In the genomic region with DNA sequence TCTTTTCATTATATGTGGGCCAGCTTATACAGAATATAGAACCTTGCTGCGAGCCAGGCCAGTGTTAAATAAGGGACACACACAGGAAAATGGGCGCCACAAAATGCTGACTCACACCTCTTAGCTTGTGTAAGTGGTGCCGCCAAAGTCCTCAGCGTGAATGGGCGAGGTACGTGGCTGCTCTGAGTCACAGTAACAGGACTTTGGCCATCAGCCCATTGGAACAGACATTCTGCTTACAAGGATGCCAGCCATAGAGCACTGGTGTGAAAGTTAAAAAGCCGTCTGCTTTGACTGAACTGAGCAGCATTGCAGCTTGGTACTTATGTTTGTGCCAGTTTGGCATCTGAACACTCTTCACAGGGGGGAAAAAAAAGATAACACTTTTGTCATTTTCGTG, we compare ENCODE assay signal across 8 mouse cellular contexts.
DNase-seq lines count a peak whose midpoint lies in the region; ATAC-seq and TF ChIP-seq lines count a peak whose summit lies in the region.

No protein-coding gene starts in this region.

- no peaks in the 10 kb centered on the region for H3K9me3 ChIP-seq in forebrain, embryonic 15.5 days
- H3K9me3 ChIP-seq in forebrain, embryonic 10.5 days = no peaks in the 10 kb centered on the region
- H3K9me3 ChIP-seq in midbrain, postnatal 0 days (ENCODE audit: low read length) = no peaks in the 10 kb centered on the region

- no peaks in the 10 kb centered on the region for H3K27me3 ChIP-seq in forebrain, embryonic 15.5 days
- peaks cover 30% of the 10 kb centered on the region for H3K27me3 ChIP-seq in forebrain, embryonic 10.5 days (ENCODE audit: poor library complexity, severe bottlenecking)
- no peaks in the 10 kb centered on the region for H3K27me3 ChIP-seq in midbrain, postnatal 0 days (ENCODE audit: insufficient read depth, low read length)

- H3K27ac ChIP-seq in forebrain, embryonic 15.5 days (replicated peaks) = peak overlapping the region; percentile 33; the same call in 1 of the 2 replicates
- no peak overlapping the region for H3K27ac ChIP-seq in forebrain, embryonic 10.5 days
- no peak overlapping the region for H3K27ac ChIP-seq in midbrain, postnatal 0 days (ENCODE audit: low read depth, low read length)

- ATAC-seq in forebrain, embryonic 15.5 days (replicated peaks) = peak; percentile 88
- no peak for ATAC-seq in midbrain, postnatal 0 days (ENCODE audit: low FRiP score)

- intact Hi-C loops in heart, postnatal 25 days (cut with DNase I) = no loop called here
- intact Hi-C loops in left cerebral cortex, postnatal 10 days (cut with DNase I) = no loop called here

- H3K4me1 ChIP-seq in forebrain, embryonic 15.5 days = peaks cover 35% of the 10 kb centered on the region
- H3K4me1 ChIP-seq in forebrain, embryonic 10.5 days = peaks cover 49% of the 10 kb centered on the region
- H3K4me1 ChIP-seq in midbrain, postnatal 0 days (ENCODE audit: insufficient read depth, low read length) = no peaks in the 10 kb centered on the region

- no peak overlapping the region for H3K4me3 ChIP-seq in forebrain, embryonic 15.5 days
- no peak overlapping the region for H3K4me3 ChIP-seq in forebrain, embryonic 10.5 days
- no peak overlapping the region for H3K4me3 ChIP-seq in midbrain, postnatal 0 days (ENCODE audit: low read depth, low read length)

- H3K9ac ChIP-seq in forebrain, embryonic 15.5 days (replicated peaks) = no peak overlapping the region
- no peak overlapping the region for H3K9ac ChIP-seq in midbrain, postnatal 0 days (replicated peaks; ENCODE audit: low read length, poor library complexity, severe bottlenecking)

- 24% methylated on average over 8 of the region's 8 CpGs for WGBS in forebrain, embryonic 15.5 days
- WGBS in forebrain, embryonic 10.5 days = 83% methylated on average over 8 of the region's 8 CpGs
- WGBS in midbrain, postnatal 0 days = 57% methylated on average over 8 of the region's 8 CpGs

- no peak for DNase-seq in forebrain, embryonic 10.5 days (ENCODE audit: extremely low spot score, low spot score)
- DNase-seq in adrenal gland, adult 2 months = peak; percentile 90
- DNase-seq in fibroblast of lung, adult 2 months (ENCODE audit: low read depth) = peak; percentile 93
- peak; percentile 51 for DNase-seq in heart, postnatal 25 days (ENCODE audit: low spot score)
- peak; percentile 67 to 72 for DNase-seq in left cerebral cortex, postnatal 10 days (ENCODE audit: extremely low spot score in 1 of 2, low spot score in 2 of 2)
- peak; percentile 93 for DNase-seq in midbrain, postnatal 0 days (ENCODE audit: low spot score)
- DNase-seq in T-cell, adult 2 months (ENCODE audit: low spot score) = no peak

- no peaks in the 10 kb centered on the region for H3K36me3 ChIP-seq in forebrain, embryonic 15.5 days
- no peaks in the 10 kb centered on the region for H3K36me3 ChIP-seq in forebrain, embryonic 10.5 days (replicated peaks)
- no peaks in the 10 kb centered on the region; the same call in 1 of the 2 replicates for H3K36me3 ChIP-seq in midbrain, postnatal 0 days (ENCODE audit: insufficient read depth, low read length)

- no peak for TF ChIP-seq CTCF in midbrain, postnatal 0 days (IDR thresholded peaks at IDR 0.05)

- no peak overlapping the region for H3K4me2 ChIP-seq in forebrain, embryonic 15.5 days (replicated peaks)
- H3K4me2 ChIP-seq in midbrain, postnatal 0 days (ENCODE audit: low read depth, low read length, poor library complexity, severe bottlenecking) = no peak overlapping the region

Comparison
In these comparisons a context has a peak if more than half of its experiments do, and no peak if none do; other contexts are left out.
1. DNase-seq: peak in adrenal gland, adult 2 months (single experiment), fibroblast of lung, adult 2 months (single experiment), heart, postnatal 25 days (single experiment), left cerebral cortex, postnatal 10 days (2 of 2) and midbrain, postnatal 0 days (single experiment); none in forebrain, embryonic 10.5 days (single experiment) and T-cell, adult 2 months (single experiment).